Mouse (Mus musculus) kidney, adult 2 months (tissue): ENCODE measurements at regions not wholly inside any gene's neighbourhood (a gene's known extent, or its start where the extent isn't known, plus 50 kb on each side); places are given as distances from the start of the nearest gene placed in this dataset.

ENCODE experiments used
- DNase-seq: peaks from one replicate; pipeline ENCODE4 v3.0.0; 2021
- H3K27ac ChIP-seq: fragments of 200-500 bp; 2 replicates; pipeline ENCODE4 v1.5.1; 2012; ENCODE audit warnings: low read depth, low read length, control low read depth, inconsistent platforms; ENCODE audit not compliant: insufficient read depth
- H3K27me3 ChIP-seq: fragments of 200-500 bp; replicated peaks from 2 replicates; pipeline ENCODE4 v1.6.1; 2012; ENCODE audit warnings: mild to moderate bottlenecking, moderate library complexity, low read length, inconsistent platforms; ENCODE audit not compliant: control insufficient read depth, insufficient read depth
- H3K36me3 ChIP-seq: fragments of 200-500 bp; 2 replicates; pipeline ENCODE4 v1.6.1; 2012; ENCODE audit warnings: mild to moderate bottlenecking, moderate library complexity, low read length, inconsistent platforms; ENCODE audit not compliant: control insufficient read depth, insufficient read depth
- H3K4me1 ChIP-seq: fragments of 200-500 bp; 2 replicates; pipeline ENCODE4 v1.6.1; 2011; ENCODE audit warnings: low read length; ENCODE audit not compliant: control insufficient read depth, insufficient read depth
- H3K4me3 ChIP-seq: fragments of 200-500 bp; 2 replicates; pipeline ENCODE4 v1.5.1; 2011; ENCODE audit warnings: mild to moderate bottlenecking, low read depth, low read length, control low read depth; ENCODE audit not compliant: insufficient read depth
- CTCF ChIP-seq: fragments of 200-500 bp; conservative IDR thresholded peaks from 2 replicates; pipeline ENCODE4 v1.5.1; 2011; ENCODE audit warnings: low read depth, mild to moderate bottlenecking, control low read depth, low read length, moderate library complexity, mixed read lengths; ENCODE audit not compliant: insufficient read depth, insufficient read length
- POLR2A ChIP-seq: fragments of 200-500 bp; IDR thresholded peaks from one replicate; pipeline ENCODE4 v1.6.1; 2011; ENCODE audit warnings: low read depth, low read length, control low read depth
- WGBS: fragments of 180-500 bp; shearing (Covaris S2); methylation state at CpG from one replicate; pipeline ENCODE4 v1.1.7; 2018; 5-methylcytosine and 5-hydroxymethylcytosine counted together

DNA sequence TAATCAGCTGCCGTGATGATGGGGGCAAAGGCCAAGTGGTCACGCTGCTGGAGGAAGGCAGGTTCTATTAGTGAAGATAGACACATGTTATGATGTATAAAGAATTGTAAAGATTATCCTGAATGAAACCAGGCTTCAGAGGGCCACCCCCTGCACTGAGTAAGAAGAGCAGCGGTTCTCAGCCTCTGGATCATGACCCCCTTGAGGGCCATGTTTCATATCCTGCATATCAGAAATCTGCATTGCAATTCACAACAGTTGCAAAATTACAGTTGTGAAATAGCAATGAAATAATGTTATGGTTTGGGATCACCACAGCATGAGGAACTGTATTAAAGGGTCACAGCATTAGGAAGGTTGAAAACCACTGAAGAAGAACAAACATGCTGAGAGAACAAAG, 162.5 kb upstream of the Zranb2 start:
- H3K27me3 ChIP-seq: no peaks in the 10 kb centered on the region
- no peaks in the 10 kb centered on the region for H3K36me3 ChIP-seq
- TF ChIP-seq CTCF (no peak), POLR2A (no peak)
- H3K27ac ChIP-seq: no peak overlapping the region
- 76% methylated on average over 3 of the region's 3 CpGs for WGBS
- no peaks in the 10 kb centered on the region for H3K4me1 ChIP-seq
- H3K4me3 ChIP-seq: no peak overlapping the region
- no peak for DNase-seq

DNA sequence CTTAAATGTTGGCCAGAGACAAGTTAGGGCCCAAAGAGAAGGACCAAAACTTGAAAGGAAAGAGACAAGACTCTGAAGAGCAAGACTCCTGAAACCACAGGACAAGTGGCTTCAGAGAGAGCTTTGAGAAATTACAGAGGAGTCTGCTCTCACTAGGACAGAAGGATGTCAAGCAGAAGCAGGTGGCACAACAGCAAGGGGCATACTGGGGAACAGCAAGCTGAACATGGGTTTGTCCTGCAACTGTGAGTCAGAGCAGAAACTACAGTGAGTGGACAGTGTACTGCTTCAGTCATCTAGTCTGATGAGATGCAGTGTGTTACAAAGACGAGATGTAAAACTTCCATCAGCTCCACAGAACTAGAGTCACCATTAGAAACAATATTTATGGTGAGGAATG, 160.6 kb upstream of the Zranb2 start:
- no peaks in the 10 kb centered on the region for H3K4me1 ChIP-seq
- WGBS: 57% methylated on average over 1 of the region's 1 CpGs
- H3K36me3 ChIP-seq: no peaks in the 10 kb centered on the region
- no peak overlapping the region for H3K4me3 ChIP-seq
- TF ChIP-seq CTCF: no peak
- TF ChIP-seq POLR2A: no peak
- no peak overlapping the region for H3K27ac ChIP-seq
- no peaks in the 10 kb centered on the region for H3K27me3 ChIP-seq
- DNase-seq: no peak

DNA sequence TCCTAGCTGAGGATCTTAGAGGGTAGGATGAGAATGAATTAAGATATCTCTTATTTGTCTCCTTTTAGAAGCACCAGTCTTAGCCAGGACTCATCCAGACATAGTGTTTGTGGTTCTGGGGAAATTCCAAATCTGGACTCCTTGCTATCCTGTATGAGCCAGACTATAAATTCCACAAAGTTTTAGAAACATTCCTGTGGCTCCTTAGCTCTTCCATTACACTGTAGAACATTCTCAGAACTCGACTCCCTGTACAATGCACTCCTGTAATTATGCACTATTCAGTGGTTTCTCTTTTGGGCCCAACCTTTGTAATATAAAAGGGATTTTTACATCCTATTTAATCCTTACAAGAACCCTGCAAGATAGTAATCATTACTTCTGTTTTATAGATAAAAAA, 159.8 kb upstream of the Zranb2 start:
- Histone ChIP-seq H3K27me3 (no peaks in the 10 kb centered on the region), H3K4me1 (no peaks in the 10 kb centered on the region), H3K4me3 (no peak overlapping the region), H3K27ac (no peak overlapping the region), H3K36me3 (no peaks in the 10 kb centered on the region)
- 28% methylated on average over 1 of the region's 1 CpGs for WGBS
- TF ChIP-seq CTCF (no peak), POLR2A (no peak)
- DNase-seq: no peak

GRCm38 (mm10) chr3:157377531-157377930, 156.4 kb upstream of the Zranb2 start:
- no peaks in the 10 kb centered on the region for H3K36me3 ChIP-seq
- no peak for TF ChIP-seq POLR2A
- no peak for TF ChIP-seq CTCF
- H3K27ac ChIP-seq: no peak overlapping the region
- DNase-seq: no peak
- H3K4me1 ChIP-seq: no peaks in the 10 kb centered on the region
- 70% methylated on average over 8 of the region's 8 CpGs for WGBS
- H3K27me3 ChIP-seq: no peaks in the 10 kb centered on the region
- H3K4me3 ChIP-seq: no peak overlapping the region

DNA sequence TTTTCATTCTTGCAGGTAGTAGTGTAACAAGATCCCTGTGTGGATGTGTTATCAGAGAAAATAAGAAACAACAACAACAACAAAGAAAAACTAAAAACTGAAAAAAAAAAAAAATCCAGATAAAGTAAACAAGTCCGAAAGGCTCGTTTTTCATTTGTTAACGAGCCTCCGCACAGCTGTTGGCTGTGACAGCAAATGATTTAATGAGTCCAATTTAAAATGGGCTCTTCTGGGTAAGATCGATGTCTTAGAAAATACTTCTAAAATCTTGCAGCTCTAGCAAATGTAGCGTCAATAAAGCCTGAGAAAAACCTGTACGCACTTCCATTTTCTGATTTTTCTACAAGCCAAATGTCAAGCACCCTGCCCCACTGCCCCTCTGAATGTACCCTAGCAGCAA, 155.8 kb upstream of the Zranb2 start:
- no peak for DNase-seq
- Histone ChIP-seq H3K27me3 (no peaks in the 10 kb centered on the region), H3K4me3 (no peak overlapping the region), H3K27ac (no peak overlapping the region), H3K4me1 (no peaks in the 10 kb centered on the region), H3K36me3 (no peaks in the 10 kb centered on the region)
- WGBS: 25% methylated on average over 7 of the region's 7 CpGs
- TF ChIP-seq POLR2A: no peak
- TF ChIP-seq CTCF: no peak

- WGBS: 69% methylated on average over 1 of the region's 1 CpGs
- H3K27ac ChIP-seq: no peak overlapping the region
Measured at GRCm38 (mm10) chr3:157391835-157392234, 142.1 kb upstream of the Zranb2 start.

GRCm38 (mm10) chr3:157393903-157394302, 140.1 kb upstream of the Zranb2 start:
- Histone ChIP-seq H3K4me3 (no peak overlapping the region), H3K27me3 (no peaks in the 10 kb centered on the region), H3K27ac (no peak overlapping the region), H3K4me1 (no peaks in the 10 kb centered on the region), H3K36me3 (no peaks in the 10 kb centered on the region)
- TF ChIP-seq CTCF: no peak
- DNase-seq: no peak
- WGBS: 54% methylated on average over 1 of the region's 1 CpGs

More at GRCm38 (mm10) chr3:157391835-157392234, 142.1 kb upstream of the Zranb2 start:
- Histone ChIP-seq H3K36me3 (no peaks in the 10 kb centered on the region), H3K4me1 (no peaks in the 10 kb centered on the region), H3K4me3 (no peak overlapping the region), H3K27me3 (no peaks in the 10 kb centered on the region)
- no peak for DNase-seq
- no peak for TF ChIP-seq POLR2A
- no peak for TF ChIP-seq CTCF

DNA sequence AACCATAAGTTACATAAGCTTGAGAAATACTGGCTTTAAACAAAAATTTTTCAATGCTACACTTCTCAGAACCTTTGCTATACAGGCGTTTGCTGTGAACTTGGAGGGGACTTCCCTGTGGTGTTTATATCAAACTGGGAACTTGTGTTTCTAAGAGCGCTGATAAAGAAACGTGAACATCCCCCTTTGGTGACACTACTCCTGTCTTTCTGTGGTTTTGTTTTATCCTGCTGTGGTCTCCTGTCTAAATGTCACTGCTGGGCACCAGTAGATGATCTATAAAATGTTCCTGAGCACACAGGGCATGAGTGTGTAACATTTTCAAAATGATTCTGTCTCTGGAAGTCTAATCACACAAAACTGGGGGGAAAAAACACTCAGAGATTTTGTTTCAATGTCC, 134.1 kb upstream of the Zranb2 start:
- Histone ChIP-seq H3K27me3 (no peaks in the 10 kb centered on the region; the same call in 1 of the 2 replicates), H3K36me3 (no peaks in the 10 kb centered on the region), H3K27ac (no peak overlapping the region), H3K4me1 (no peaks in the 10 kb centered on the region), H3K4me3 (no peak overlapping the region)
- no peak for DNase-seq
- 69% methylated on average over 3 of the region's 3 CpGs for WGBS
- no peak for TF ChIP-seq CTCF
- TF ChIP-seq POLR2A: no peak
